Mouse (Mus musculus) forebrain, postnatal 0 days (tissue): Measurements from ENCODE around the gene Carmil1. TPM values are rescaled to one million over a fixed set of nuclear protein-coding genes. Genes with fewer than 3 reads are reported as not detected.

Source experiments
- ATAC-seq: fragments of 200-750 bp; cut with Nextera tagmentation; 2 replicates; pipeline ENCODE4 v1.8.0; 2017; ENCODE audit warnings: mild to moderate bottlenecking, moderate library complexity
- DNase-seq: peaks from one replicate; pipeline ENCODE4 v3.0.0-alpha.2; 2015
- H3K27ac ChIP-seq: fragments of 300-500 bp; sonication (generic); 2 replicates; pipeline ENCODE4 v1.5.1; 2014; ENCODE audit warnings: low read depth, mild to moderate bottlenecking, antibody characterized with exemption, low read length, moderate library complexity, mixed read lengths
- H3K27me3 ChIP-seq: fragments of 300-500 bp; sonication (generic); 2 replicates; pipeline ENCODE4 v1.6.1; 2014; ENCODE audit warnings: mild to moderate bottlenecking, low read length, mixed read lengths; ENCODE audit not compliant: insufficient read depth
- H3K36me3 ChIP-seq: fragments of 300-500 bp; sonication (generic); 2 replicates; pipeline ENCODE4 v1.6.1; 2014; ENCODE audit warnings: mild to moderate bottlenecking, moderate library complexity; ENCODE audit not compliant: insufficient read depth
- H3K4me1 ChIP-seq: fragments of 300-500 bp; sonication (generic); 2 replicates; pipeline ENCODE4 v1.6.1; 2014; ENCODE audit warnings: antibody characterized with exemption; ENCODE audit not compliant: insufficient read depth
- H3K4me2 ChIP-seq: fragments of 300-500 bp; sonication (generic); 2 replicates; pipeline ENCODE4 v1.6.1; 2014; ENCODE audit warnings: low read depth, mild to moderate bottlenecking, moderate library complexity
- H3K4me3 ChIP-seq: fragments of 300-500 bp; sonication (generic); 2 replicates; pipeline ENCODE4 v1.5.1; 2014; ENCODE audit warnings: low read depth, low read length, mixed read lengths
- H3K9ac ChIP-seq: fragments of 300-500 bp; sonication (generic); 2 replicates; pipeline ENCODE4 v1.6.1; 2014; ENCODE audit warnings: mild to moderate bottlenecking
- H3K9me3 ChIP-seq: fragments of 300-500 bp; sonication (generic); 2 replicates; pipeline ENCODE4 v1.6.1; 2016; ENCODE audit warnings: low read length
- CTCF ChIP-seq: sonication (generic); IDR thresholded peaks from 2 replicates; pipeline ENCODE4 v1.5.1; 2016; ENCODE audit warnings: antibody characterized with exemption, control low read depth, low read depth
- WGBS: fragments of 180-500 bp; shearing (Covaris S2); extraction: QIAGEN DNeasy Blood & Tissue Kit; methylation state at CpG from one replicate; pipeline ENCODE4 v1.1.7; 2014; 5-methylcytosine and 5-hydroxymethylcytosine counted together
- polyA plus RNA-seq: library from polyadenylated mRNA; unstranded; fragments of >200 nt; fragmentation: Nextera tagmentation; extraction: Ambion mirVana; gene quantifications from 2 replicates; pipeline ENCODE4 v1.2.1, GENCODE M21; 2015
- total RNA-seq: library from RNA; depleted of rRNA; stranded (reverse); fragments of >200 nt; gene quantifications from 2 replicates; pipeline ENCODE4 v1.2.3, GENCODE M21; 2014

Carmil1 gene
- total and polyA plus RNA-seq, 2 experiments from 2014 or later = 30.2 to 47.9 TPM

GRCm38 (mm10) chr13:24001797-24002196, 278.8 kb downstream of the Carmil1 start:
- no peak for ATAC-seq
- WGBS = 62% methylated on average over 2 of the region's 2 CpGs

GRCm38 (mm10) chr13:24001081-24001480, 279.5 kb downstream of the Carmil1 start:
- ATAC-seq = no peak
- no peak for TF ChIP-seq CTCF
- Histone ChIP-seq H3K36me3 (no peaks in the 10 kb centered on the region), H3K27me3 (no peaks in the 10 kb centered on the region), H3K4me2 (no peak overlapping the region), H3K4me1 (no peaks in the 10 kb centered on the region), H3K9ac (no peak overlapping the region), H3K4me3 (no peak overlapping the region), H3K9me3 (no peaks in the 10 kb centered on the region), H3K27ac (no peak overlapping the region)
- DNase-seq = no peak
- WGBS = 73% methylated on average over 2 of the region's 2 CpGs

More at GRCm38 (mm10) chr13:24001797-24002196, 278.8 kb downstream of the Carmil1 start:
- Histone ChIP-seq H3K4me3 (no peak overlapping the region), H3K4me2 (no peak overlapping the region), H3K27me3 (no peaks in the 10 kb centered on the region), H3K4me1 (no peaks in the 10 kb centered on the region), H3K9me3 (no peaks in the 10 kb centered on the region), H3K27ac (no peak overlapping the region), H3K9ac (no peak overlapping the region), H3K36me3 (no peaks in the 10 kb centered on the region)
- DNase-seq = no peak
- no peak for TF ChIP-seq CTCF

- ATAC-seq (no peak), DNase-seq (no peak)
- H3K36me3 ChIP-seq = no peaks in the 10 kb centered on the region
- H3K4me2 ChIP-seq = no peak overlapping the region
- no peaks in the 10 kb centered on the region for H3K4me1 ChIP-seq
- no peak for TF ChIP-seq CTCF
- 67% methylated on average over 2 of the region's 2 CpGs for WGBS
- H3K9ac ChIP-seq = no peak overlapping the region
- H3K27ac ChIP-seq = no peak overlapping the region
- no peaks in the 10 kb centered on the region for H3K9me3 ChIP-seq
- H3K4me3 ChIP-seq = no peak overlapping the region
- peaks cover 4% of the 10 kb centered on the region; the same call in 1 of the 2 replicates for H3K27me3 ChIP-seq
These were observed 281.8 kb downstream of the Carmil1 start for GRCm38 (mm10) chr13:23998826-23999225.

GRCm38 (mm10) chr13:23994756-23995155, 285.8 kb downstream of the Carmil1 start:
- no peak; the same call in 1 of the 2 replicates for ATAC-seq
- 29% methylated on average over 3 of the region's 3 CpGs for WGBS
- no peak overlapping the region for H3K27ac ChIP-seq

GRCm38 (mm10) chr13:23994024-23994423, 286.6 kb downstream of the Carmil1 start:
- H3K9ac ChIP-seq = no peak overlapping the region
- H3K9me3 ChIP-seq = no peaks in the 10 kb centered on the region
- H3K4me1 ChIP-seq = peaks cover 9% of the 10 kb centered on the region; the same call in 1 of the 2 replicates
- DNase-seq (no peak), ATAC-seq (no peak)
- no peak for TF ChIP-seq CTCF
- H3K27me3 ChIP-seq = peaks cover 26% of the 10 kb centered on the region; the same call in 1 of the 2 replicates
- H3K36me3 ChIP-seq = no peaks in the 10 kb centered on the region
- H3K4me3 ChIP-seq = no peak overlapping the region
- no peak overlapping the region for H3K27ac ChIP-seq
- no peak overlapping the region for H3K4me2 ChIP-seq
- 20% methylated on average over 9 of the region's 9 CpGs for WGBS

More at GRCm38 (mm10) chr13:23994756-23995155, 285.8 kb downstream of the Carmil1 start:
- H3K27me3 ChIP-seq = peaks cover 26% of the 10 kb centered on the region; the same call in 1 of the 2 replicates
- no peak for DNase-seq
- H3K4me1 ChIP-seq = peaks cover 9% of the 10 kb centered on the region; the same call in 1 of the 2 replicates
- no peaks in the 10 kb centered on the region for H3K36me3 ChIP-seq
- H3K9ac ChIP-seq = no peak overlapping the region
- no peak for TF ChIP-seq CTCF
- no peak overlapping the region for H3K4me2 ChIP-seq
- no peaks in the 10 kb centered on the region for H3K9me3 ChIP-seq
- H3K4me3 ChIP-seq = no peak overlapping the region

GRCm38 (mm10) chr13:23990928-23991327, 289.7 kb downstream of the Carmil1 start, which contains the start of gene Scgn:
Gene Scgn (minus strand): TSS chr13:23991214.
- TF ChIP-seq CTCF = no peak
- peak within 1 kb of the TSS; percentile 14; the same call in 1 of the 2 replicates for H3K9ac ChIP-seq

GRCm38 (mm10) chr13:23990451-23990850, 290.1 kb downstream of the Carmil1 start:
- no peak overlapping the region for H3K27ac ChIP-seq
- peaks cover 26% of the 10 kb centered on the region; the same call in 1 of the 2 replicates for H3K27me3 ChIP-seq
- WGBS = 18% methylated on average over 5 of the region's 5 CpGs
- H3K36me3 ChIP-seq = no peaks in the 10 kb centered on the region
- no peak overlapping the region for H3K9ac ChIP-seq
- peak; percentile 35 for DNase-seq
- peak; percentile 54 for ATAC-seq
- H3K4me1 ChIP-seq = peaks cover 9% of the 10 kb centered on the region; the same call in 1 of the 2 replicates
- H3K4me2 ChIP-seq = peak overlapping the region; percentile 59
- TF ChIP-seq CTCF = no peak
- H3K9me3 ChIP-seq = no peaks in the 10 kb centered on the region
- H3K4me3 ChIP-seq = peak overlapping the region; percentile 24

More at GRCm38 (mm10) chr13:23990928-23991327, 289.7 kb downstream of the Carmil1 start, which contains the start of gene Scgn:
- H3K27ac ChIP-seq = no peak within 1 kb of the TSS
- H3K36me3 ChIP-seq = no peaks in the 10 kb centered on the region
- H3K9me3 ChIP-seq = no peaks in the 10 kb centered on the region
- H3K27me3 ChIP-seq = peaks cover 26% of the 10 kb centered on the region; the same call in 1 of the 2 replicates
- H3K4me3 ChIP-seq = peak within 1 kb of the TSS; percentile 24
- H3K4me2 ChIP-seq = peak within 1 kb of the TSS; percentile 59
- H3K4me1 ChIP-seq = peaks cover 9% of the 10 kb centered on the region; the same call in 1 of the 2 replicates
- ATAC-seq (peak; percentile 45; the same call in 1 of the 2 replicates), DNase-seq (no peak)
- WGBS = 2% methylated on average over 20 of the region's 20 CpGs
